Mouse (Mus musculus) megakaryocyte-erythroid progenitor cell, adult 5 weeks (primary cell): ENCODE results near the gene Atcay. TPM values are rescaled to one million over a fixed set of nuclear protein-coding genes. Genes with fewer than 3 reads are reported as not detected.

Experiments
- polyA plus RNA-seq: library from polyadenylated mRNA; stranded (reverse); fragments of >175 nt; gene quantifications from 2 replicates; pipeline ENCODE4 v1.2.3, GENCODE M21; 2012

Atcay gene
- polyA plus RNA-seq = 0.06 TPM in 1 of 2 replicates, not detected in the other

DNA sequence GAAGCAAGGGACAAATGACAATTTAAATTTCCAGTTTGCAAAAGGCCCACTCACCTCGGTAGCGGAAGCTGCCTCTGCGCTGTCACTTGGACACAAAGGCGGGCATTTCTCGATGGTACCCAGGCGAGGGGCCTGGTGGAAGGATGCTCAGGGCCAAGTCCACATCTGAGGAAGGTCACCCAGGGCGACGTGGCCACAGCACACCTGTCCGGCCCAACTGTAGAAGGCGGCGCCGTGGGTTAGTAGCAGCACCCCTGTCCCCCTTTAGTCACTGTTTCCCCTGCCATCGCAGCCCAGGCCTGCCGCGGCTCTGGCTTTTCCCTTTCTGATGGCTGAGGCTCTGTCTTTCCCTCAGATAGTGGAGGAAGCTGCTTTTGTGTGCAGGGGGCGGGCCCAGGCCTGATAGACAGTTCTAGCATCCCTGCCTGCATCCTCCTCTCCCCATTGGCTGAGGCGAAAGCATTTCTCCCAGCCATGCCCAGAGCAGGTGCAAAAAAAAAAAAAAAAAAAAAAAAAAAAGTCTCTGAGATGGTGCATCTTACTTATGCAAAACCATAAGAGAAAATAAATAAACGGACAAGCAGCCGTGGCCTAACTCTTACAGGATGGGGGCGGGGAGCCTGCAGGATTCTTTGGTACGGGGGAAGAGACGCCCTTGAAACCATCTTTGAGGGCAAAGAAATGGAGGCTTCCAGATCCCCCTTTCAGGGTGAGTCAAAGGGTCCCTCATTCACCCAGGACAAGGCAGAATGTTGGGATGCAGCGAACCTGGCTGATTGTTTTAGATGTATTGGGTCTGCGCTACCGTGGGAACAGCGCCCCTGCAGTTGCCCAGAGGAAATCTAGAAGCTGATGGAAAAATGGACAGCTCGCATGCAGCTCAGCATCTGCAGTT lies at the start of gene Atcay:
Atcay (minus strand) TSS at position 396 of the 895 bp plus-strand sequence.

DNA sequence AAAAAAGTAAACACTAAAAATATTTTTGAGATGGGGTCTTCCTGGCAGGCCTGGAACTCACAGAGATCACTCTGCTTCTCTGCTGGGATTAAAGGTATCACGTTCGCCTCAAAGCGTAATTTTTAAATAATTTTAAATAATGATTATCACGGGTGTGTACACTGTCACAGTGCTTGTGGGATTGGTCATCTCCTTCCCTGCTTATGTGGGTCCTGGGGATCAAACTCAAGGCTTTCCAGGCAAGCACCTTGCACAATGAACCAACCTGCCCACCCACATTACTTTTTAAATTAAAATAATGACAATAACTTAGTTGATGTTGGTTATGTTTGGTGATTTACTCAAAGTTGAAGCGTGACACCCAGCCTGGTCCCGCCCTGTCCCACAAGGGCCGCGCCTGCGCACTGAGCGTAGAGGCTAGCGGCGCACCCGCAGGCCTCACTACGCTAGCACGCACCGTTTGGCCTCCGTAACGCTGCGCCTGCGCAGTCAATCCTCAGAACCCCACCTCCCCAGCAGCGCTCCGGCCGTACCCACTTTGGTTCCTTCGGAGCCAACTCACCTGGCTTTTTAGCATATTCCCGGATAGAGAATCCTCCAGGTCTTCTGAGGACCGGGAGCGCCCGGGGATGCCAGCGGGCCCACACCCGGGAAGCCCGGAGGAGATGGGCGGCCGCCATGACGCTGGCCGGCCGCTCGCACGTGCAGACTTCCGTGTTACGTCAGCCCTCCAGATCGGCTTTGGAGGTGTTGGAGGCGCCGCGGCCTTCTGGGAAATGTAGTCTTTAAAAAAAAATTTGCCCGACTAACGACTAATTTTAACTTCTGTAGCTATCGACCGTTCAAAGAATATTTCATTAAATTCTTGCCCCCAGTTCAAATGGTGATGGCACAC lies 35.8 kb upstream of the Atcay start, which contains the start of the genes Mrpl54 and Apba3:
Mrpl54 (minus strand) TSS at position 724 of the 895 bp plus-strand sequence.
Apba3 (plus strand) TSS at position 750 of the 895 bp plus-strand sequence.

DNA sequence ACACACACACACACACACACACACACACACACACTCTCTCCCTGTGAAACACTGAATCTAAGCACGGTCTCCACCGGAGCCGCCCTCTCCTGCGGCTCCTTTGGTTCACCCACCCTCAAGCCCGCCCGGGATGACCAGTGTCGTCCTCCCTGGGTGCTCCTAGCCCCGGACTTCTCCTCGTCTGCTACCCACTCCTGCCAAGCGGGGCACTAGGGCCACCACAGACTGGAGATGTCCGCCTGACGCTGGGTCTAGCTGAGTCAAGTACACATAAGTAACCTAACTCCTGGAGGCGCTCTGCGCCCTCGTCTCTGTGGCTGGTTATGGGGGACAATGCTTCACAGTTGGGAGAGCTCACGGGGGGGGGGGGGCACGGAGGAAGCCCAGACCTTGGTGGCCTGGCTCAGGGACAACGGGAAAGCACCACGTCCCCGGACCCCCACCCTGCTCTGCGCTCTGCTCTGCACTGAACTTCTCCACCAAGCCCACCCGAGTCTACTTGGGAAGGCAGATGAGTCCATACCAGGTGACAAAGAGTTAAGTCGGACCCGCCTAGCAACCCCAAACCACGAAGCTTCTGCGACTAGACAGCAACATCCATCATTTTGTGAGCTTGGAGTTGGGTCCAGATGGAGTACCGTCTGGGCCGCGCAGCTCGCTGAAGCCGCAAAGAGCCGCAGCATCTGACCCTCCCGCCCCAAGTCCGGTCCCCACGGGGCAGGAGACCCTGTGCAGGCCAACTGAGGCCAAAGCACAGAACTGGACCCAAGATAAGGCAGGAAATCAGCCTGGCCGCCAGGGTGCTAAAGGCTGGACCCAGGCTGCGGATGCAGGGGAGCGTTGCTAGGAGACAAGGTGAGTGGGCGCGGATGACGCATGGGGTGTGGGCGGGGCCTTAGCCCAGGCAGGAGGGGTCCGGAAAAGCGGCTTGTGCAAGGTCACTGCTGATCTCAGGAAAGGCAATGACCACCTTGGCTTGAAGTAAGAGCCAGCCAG lies 22.1 kb upstream of the Atcay start, which contains the start of gene Matk:
Matk (plus strand) TSS at position 512 of the 996 bp plus-strand sequence.

DNA sequence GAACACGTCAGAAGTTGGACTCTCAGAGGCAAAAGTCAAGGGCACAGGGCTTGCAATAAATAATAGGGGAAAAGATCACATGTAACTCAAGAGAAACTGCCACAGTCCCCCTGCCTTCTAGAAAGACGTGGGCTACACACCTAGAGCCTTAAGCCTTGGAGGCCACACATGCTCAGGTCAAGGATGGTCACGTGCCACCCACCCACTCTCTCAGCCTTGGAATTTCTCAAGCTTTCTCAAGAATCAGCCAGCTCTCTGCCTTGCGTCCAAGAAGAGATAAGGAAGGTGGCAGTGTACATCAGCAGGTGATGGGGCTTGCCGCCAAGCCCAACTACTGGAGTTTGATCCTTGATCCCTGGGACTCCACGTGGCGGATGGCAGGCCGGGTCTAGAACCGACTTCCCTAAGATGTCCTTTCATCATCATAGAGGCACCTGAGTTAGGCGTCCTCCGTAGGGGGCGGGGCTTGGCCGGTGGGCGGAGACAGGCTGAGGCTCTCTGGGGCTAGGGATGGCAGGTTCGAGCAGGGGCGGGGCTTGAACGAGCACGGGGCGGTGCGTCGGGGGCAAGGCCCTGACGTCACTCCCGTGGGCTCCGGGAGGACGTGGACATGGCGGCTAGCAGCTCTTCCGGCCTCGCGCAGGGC lies 2.1 kb upstream of the Atcay start, which contains the start of gene Zfr2:
Zfr2 (plus strand) TSS at position 576 of the 646 bp plus-strand sequence.

DNA sequence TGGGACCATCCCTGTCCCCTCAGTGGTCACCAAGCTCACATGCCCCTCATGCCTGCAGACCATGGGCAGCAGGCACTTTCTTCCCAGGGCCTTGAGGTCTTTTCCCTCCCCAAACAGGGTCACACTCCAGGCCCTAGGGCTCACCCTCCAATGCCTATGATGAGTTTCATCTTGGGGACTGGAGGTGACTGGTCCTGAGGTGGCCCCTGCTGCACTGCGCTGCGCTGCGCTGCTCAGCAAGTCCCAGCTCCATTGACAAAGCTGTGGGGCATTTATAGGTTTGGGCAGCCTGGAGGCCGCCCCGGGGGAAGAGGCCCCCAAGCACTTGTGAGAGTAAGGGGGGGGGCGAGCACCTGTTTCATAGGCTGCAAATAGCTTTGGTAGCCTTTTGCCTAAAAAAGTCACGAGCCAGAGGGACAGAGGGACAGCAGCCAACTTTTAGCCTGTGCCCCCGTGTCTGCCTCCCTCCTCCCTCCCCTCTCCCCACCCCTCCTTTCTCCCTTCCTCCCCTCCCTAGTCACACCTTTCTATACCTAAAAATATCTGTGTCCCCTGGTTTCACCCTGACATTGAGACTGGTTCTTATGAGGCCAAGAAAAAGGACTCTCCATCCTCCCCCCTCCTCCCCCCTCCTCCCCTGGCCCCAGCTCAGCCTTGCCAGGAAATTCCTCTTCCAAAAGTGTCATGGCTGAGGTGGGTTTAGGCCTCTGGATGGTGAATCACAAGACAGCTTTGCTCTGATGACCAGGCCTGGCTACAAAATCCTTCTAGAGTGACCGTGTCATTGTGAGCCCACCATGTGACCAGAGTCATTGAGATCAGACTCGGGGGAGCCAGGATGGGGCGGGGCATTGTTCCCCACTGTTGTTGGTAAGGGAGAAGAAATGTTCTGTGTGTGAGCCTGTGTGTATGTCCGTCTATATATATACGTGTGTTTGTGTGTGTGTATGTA lies 28.6 kb downstream of the Atcay start, which contains the start of gene Nmrk2:
Nmrk2 (minus strand) TSS at position 245 of the 952 bp plus-strand sequence.

DNA sequence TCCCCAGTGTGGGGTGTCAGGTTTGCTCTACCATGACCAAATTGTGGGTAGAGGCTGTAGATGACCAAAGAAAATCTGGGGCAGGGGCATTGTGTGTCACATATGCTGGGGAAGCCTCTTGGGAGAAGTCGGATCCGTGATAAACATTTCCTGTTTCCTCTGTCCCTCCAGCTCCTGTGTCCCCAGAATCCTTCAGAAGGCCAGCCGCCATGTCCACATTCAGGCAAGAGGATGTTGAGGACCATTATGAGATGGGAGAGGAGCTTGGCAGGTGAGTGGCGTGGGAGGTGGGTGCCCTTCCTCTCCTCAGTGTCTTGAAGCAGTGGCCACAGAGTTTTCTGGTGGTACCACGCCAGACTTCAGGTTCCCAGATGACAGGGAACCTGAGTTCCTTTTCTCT lies 46.8 kb downstream of the Atcay start, which contains the start of gene 4930442H23Rik:
4930442H23Rik (minus strand) TSS at position 45 of the 400 bp plus-strand sequence.

DNA sequence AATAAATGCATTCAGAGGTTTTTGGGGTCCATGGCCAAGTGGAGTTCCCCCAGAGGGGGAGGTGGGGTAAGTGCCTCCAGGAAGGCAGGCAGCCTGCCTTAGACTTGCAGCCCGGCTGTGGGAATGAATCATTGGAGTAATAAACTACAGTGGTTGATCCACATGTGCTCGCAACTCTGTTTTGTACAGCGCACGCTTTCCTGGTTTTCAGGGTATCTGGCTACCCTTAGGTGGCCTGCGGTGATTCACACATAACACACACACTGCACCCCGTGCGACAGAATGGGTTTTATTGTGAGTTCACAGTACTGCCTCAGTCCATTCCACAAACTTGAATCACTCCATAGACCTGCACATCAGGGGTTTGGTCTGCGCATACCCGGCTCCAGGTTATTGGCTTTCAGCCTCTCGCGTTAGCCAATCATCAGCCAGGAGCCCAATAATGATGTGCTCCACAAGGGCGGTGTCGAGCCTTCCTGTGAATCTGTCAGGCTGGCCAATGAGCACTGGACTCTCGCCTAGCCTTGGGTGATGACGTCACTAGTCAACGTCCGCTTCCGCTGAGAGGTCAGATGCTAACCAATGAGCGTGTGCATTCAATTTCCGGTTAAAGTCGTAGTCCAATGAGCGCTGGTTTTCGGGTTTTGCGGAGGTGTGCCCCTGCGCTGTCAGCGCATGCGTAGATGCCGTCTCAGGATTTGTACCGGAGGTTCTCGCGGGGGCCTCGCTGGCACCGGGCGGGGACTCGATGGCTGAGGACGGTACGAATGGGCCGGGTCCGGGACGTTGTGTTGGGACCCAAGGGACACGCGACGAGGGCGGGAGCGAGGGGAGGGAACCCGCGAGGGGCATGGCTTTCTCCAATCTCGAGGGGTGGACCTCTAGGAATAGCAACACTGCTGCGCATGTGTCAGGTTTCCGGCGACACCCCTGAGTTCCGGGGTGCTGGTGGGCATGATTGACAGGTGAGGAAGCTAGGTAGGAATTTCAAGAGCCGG lies 48.0 kb downstream of the Atcay start, which contains the start of gene Dapk3:
Dapk3 (plus strand) TSS at position 670 of the 998 bp plus-strand sequence.

DNA sequence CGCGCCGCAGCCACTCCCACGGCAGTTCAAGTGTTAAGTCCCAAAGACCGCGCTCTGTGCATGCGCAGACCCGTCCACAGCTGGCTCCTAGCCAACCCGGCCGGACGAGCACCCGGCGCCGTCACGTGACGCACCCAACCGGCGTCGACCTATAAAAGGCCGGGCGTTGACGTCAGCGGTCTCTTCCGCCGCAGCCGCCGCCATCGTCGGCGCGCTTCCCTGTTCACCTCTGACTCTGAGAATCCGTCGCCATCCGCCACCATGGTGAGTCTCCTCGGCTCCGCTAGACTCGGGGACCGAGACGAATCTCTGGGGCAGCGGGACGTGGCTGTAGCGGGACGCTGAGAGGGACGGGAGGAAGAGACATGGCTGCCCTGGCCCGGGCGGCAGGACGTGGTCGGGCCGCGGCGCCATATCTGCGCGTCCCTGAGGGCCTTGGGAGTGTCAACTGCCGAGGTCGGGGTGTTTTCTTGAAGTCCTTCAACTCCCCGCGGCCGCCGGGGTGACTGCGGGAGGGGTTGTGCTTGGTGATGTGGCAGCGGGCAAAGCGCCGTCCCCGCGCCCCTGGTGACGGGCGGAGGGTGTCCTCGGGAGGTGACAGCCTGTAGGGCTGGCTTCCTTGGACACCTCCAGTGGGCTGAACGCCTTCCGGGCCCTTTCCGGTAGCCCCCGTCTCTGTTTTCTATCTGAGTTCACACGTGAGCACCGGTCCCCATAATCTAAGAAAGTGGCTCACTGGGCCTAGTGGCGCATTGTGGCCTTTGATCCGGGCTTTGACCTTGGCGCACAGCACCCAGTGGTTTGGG lies 54.0 kb downstream of the Atcay start, which contains the start of gene Eef2:
Eef2 (plus strand) TSS at position 166 of the 806 bp plus-strand sequence.

DNA sequence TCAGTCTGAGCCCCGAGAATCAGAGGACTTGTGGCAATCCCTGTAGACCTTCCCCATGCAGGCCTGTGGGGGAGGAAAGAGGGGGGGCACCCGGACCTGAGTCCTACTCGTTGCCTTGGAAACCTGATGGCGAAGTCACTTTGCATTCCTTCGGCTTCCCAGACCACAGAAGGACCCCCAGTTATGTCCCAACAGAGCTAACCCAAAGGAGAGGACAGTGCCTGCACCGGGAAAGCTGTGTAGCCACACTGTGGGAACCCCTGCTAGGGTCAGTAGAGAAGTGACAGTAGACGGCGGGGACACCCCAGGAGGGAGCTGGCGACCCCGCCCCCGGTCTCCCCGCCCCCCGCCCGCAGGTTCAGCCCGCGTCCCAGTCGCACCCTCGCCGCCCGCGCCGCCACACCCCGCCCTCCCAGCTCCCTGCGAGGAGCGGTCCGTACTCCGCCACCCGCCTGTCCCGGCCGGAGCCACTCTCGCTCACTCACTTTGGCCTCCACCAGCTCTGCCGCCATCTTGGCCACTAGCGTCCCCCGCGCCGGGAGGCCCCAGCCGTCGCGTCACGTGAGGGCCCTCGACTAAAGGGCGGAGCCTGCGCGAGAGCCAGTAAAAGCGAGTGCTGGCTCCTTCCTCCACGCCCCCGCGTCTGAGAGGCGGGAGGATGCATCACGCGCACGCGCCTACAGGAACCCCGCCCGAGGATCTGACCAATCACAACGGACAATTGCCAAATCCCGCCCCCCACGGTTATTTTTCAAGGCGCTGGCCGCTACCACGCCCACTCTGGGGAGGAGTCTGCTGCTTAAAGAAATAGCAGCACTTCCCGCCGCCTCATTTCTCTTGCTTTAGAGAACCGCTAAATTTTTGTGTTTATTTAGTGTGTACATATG lies 63.2 kb downstream of the Atcay start, which contains the start of gene Pias4:
Pias4 (minus strand) TSS at position 724 of the 887 bp plus-strand sequence.

Other genes with a start within 250 kb of the Atcay start
- gene Gng7, start 215.9 kb downstream of the Atcay start, polyA plus RNA-seq = 0.65 and 0.67 TPM in 2 replicates
- gene Diras1, start 205.2 kb downstream of the Atcay start, polyA plus RNA-seq = 0.02 TPM in 1 of 2 replicates, not detected in the other
- gene Slc39a3, start 193.4 kb downstream of the Atcay start, polyA plus RNA-seq = 8.5 and 9.1 TPM in 2 replicates
- gene Sgta, start 170.7 kb downstream of the Atcay start, polyA plus RNA-seq = 180 and 187 TPM in 2 replicates
- gene Thop1, start 160.8 kb downstream of the Atcay start, polyA plus RNA-seq = 82.5 and 89.0 TPM in 2 replicates
- 0.54 and 0.71 TPM in 2 replicates for gene Creb3l3, start 132.0 kb downstream of the Atcay start, polyA plus RNA-seq
- gene Map2k2, start 124.9 kb downstream of the Atcay start, polyA plus RNA-seq = 414 and 429 TPM in 2 replicates
- 140 and 145 TPM in 2 replicates for gene Zbtb7a, start 95.6 kb downstream of the Atcay start, polyA plus RNA-seq
- gene Pias4, start 62.9 kb downstream of the Atcay start, polyA plus RNA-seq = 42.4 and 50.2 TPM in 2 replicates
- 2,457 and 2,760 TPM in 2 replicates for gene Eef2, start 54.2 kb downstream of the Atcay start, polyA plus RNA-seq
- gene Dapk3, start 47.8 kb downstream of the Atcay start, polyA plus RNA-seq = 87.1 and 87.3 TPM in 2 replicates
- not detected in 2 replicates for gene 4930442H23Rik, start 47.0 kb downstream of the Atcay start, polyA plus RNA-seq
- not detected in 2 replicates for gene Nmrk2, start 28.8 kb downstream of the Atcay start, polyA plus RNA-seq
- gene Zfr2, start 2.3 kb upstream of the Atcay start, polyA plus RNA-seq = 0.35 and 0.63 TPM in 2 replicates
- gene Matk, start 22.1 kb upstream of the Atcay start, polyA plus RNA-seq = 66.6 and 73.6 TPM in 2 replicates
- gene Mrpl54, start 36.1 kb upstream of the Atcay start, polyA plus RNA-seq = 478 and 479 TPM in 2 replicates
- gene Apba3, start 36.1 kb upstream of the Atcay start, polyA plus RNA-seq = 99.2 and 99.9 TPM in 2 replicates
- 15.6 and 16.5 TPM in 2 replicates for gene Tjp3, start 60.7 kb upstream of the Atcay start, polyA plus RNA-seq
- 317 and 331 TPM in 2 replicates for gene Pip5k1c, start 62.1 kb upstream of the Atcay start, polyA plus RNA-seq
- 96.8 and 123 TPM in 2 replicates for gene Cactin, start 90.3 kb upstream of the Atcay start, polyA plus RNA-seq
- 3.6 and 5.2 TPM in 2 replicates for gene Tbxa2r, start 97.9 kb upstream of the Atcay start, polyA plus RNA-seq
- gene Gipc3, start 112.4 kb upstream of the Atcay start, polyA plus RNA-seq = 0.32 and 0.93 TPM in 2 replicates
- 274 and 308 TPM in 2 replicates for gene Hmg20b, start 119.6 kb upstream of the Atcay start, polyA plus RNA-seq
- 60.6 and 65.0 TPM in 2 replicates for gene Mfsd12, start 126.7 kb upstream of the Atcay start, polyA plus RNA-seq
- 2.8 and 5.0 TPM in 2 replicates for gene 4930404N11Rik, start 135.0 kb upstream of the Atcay start, polyA plus RNA-seq
- gene Fzr1, start 147.7 kb upstream of the Atcay start, polyA plus RNA-seq = 55.8 and 61.0 TPM in 2 replicates
- 169 and 171 TPM in 2 replicates for gene Dohh, start 153.6 kb upstream of the Atcay start, polyA plus RNA-seq
- 0.64 and 1.3 TPM in 2 replicates for gene Gm48551, start 153.6 kb upstream of the Atcay start, polyA plus RNA-seq
- gene Gm48552, start 158.2 kb upstream of the Atcay start, polyA plus RNA-seq = 6.5 and 12.0 TPM in 2 replicates
- 9.7 and 10.1 TPM in 2 replicates for gene Smim24, start 162.2 kb upstream of the Atcay start, polyA plus RNA-seq
- gene Nfic, start 224.8 kb upstream of the Atcay start, polyA plus RNA-seq = 223 and 238 TPM in 2 replicates